Mouse (Mus musculus): ENCODE results near the gene Senp8. TPM values are rescaled to one million over a fixed set of nuclear protein-coding genes. Genes with fewer than 3 reads are reported as not detected.
"Not testable (repeated sequence)": the region's sequence is repeated elsewhere in the genome, so short reads cannot be mapped to it uniquely, and the experiment has no call there.

The Senp8 gene
- total RNA-seq (2014; rRNA removed) (2.4 and 8.2 TPM in 2 replicates), polyA plus RNA-seq (2015; fragmentation: Nextera tagmentation; extraction: Ambion mirVana) (4.3 and 5.6 TPM in 2 replicates)

DNA sequence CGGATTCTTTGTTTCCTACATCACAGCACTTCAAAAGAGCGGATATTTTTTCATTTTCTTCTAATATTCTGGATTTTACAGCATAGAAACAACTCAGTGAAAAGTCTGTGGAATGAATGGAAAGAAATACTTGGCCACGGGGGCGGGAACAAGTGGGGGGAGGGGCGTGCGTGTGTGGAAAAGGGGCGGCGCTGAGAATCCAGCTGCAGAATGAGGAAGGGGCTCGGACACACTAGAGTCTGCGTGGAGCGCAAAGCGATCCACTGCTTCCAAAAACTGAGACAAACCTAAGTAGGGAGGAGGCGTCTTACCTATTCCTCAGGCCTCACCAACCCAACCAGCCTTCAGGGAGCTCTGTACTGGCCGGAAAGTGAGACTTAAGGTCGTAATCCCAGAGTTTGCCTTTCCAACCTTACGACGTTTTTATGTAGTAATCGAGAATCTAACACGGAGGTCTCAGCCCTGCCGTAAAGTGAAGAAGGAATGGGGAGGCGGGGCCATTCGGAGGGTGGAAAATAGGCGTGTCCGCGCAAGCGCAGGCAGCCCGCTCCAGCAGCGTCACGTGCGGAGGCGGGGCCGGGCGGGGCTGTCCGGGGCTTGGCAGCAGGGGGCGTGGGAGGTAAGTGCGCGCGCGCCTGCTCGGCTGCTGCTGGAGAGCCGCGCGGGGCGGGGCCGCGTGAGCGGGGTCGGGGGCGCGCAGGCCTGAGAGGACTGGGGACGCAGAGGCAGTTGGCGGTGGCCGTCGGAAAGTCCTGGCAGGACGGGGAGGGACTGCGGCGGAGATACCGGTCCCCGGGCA, at the start of gene Senp8, which contains the start of gene Myo9a:
Senp8 (minus strand) TSS at position 444 of the 799 bp plus-strand sequence.
Myo9a (plus strand) TSS at position 630 of the 799 bp plus-strand sequence.
- Histone ChIP-seq H3K4me1 (ENCODE audit: insufficient read depth, low read length) (no peaks in the 10 kb centered on the region; the same call in 1 of the 2 replicates), H3K9me3 (ENCODE audit: low read length) (no peaks in the 10 kb centered on the region), H3K27me3 (ENCODE audit: insufficient read depth, low read length) (no peaks in the 10 kb centered on the region), H3K4me2 (ENCODE audit: low read depth, low read length) (peak within 1 kb of the TSS; percentile 70), H3K4me3 (ENCODE audit: low read length) (peak within 1 kb of the TSS; percentile 95), H3K27ac (peak within 1 kb of the TSS; percentile 92), H3K36me3 (ENCODE audit: insufficient read depth, low read length) (no peaks in the 10 kb centered on the region), H3K9ac (replicated peaks; ENCODE audit: low read length) (peak within 1 kb of the TSS; percentile 93)
- ATAC-seq (peak; percentile 96), DNase-seq (ENCODE audit: low spot score) (peak; percentile 99)
- 1% methylated on average over 57 of the region's 59 CpGs for WGBS
- no peak for TF ChIP-seq CTCF (IDR thresholded peaks at IDR 0.05; ENCODE audit: low read depth)

DNA sequence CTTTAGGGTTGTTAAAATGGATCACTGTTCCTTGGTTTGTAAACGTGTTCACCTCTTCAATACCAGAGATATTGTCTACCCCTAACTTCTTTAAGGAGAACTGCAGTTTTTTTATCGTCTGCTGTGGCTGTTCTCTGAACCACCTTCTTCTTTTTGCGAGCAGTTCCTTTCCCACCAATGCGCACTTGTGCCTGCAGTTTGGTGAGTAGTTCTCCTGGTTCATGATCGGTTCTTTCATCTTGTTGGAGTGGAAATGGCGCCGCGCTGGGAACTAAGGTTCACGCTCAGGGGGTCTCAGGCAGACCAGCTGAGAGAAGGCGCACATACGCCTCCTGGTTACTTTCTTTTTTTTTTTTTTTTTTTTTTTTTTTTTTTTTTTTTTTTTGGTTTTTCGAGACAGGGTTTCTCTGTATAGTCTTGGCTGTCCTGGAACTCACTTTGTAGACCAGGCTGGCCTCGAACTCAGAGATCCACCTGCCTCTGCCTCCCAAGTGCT, 16.5 kb upstream of the Senp8 start:
- H3K9ac ChIP-seq (replicated peaks; ENCODE audit: low read length); H3K27me3 ChIP-seq (ENCODE audit: insufficient read depth, low read length); DNase-seq (ENCODE audit: low spot score); ATAC-seq; H3K9me3 ChIP-seq (ENCODE audit: low read length); H3K36me3 ChIP-seq (ENCODE audit: insufficient read depth, low read length); H3K4me1 ChIP-seq (ENCODE audit: insufficient read depth, low read length); H3K27ac ChIP-seq; H3K4me2 ChIP-seq (ENCODE audit: low read depth, low read length); H3K4me3 ChIP-seq (ENCODE audit: low read length): not testable (repeated sequence)
- WGBS: 89% methylated on average over 11 of the region's 13 CpGs

DNA sequence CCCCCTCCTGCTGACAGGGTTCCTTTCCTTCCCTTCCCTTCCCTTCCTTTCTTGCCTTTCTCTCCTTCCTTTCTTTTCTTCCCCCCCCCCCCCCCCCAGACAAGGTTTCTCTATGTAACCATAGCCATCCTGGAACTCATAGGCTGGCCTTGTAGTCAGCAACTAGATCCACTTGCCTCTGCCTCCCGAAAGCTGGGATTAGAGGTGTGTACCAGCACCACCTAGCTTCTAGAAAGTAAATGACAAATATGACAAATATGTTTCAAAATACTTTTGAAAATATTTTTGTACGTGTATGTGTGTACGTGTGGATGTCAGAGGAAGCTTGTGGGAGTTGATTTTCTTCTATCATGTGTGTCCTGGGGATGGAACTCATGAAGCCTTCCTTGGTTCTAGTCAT, 10.0 kb upstream of the Senp8 start:
- no peak for DNase-seq (ENCODE audit: low spot score)
- H3K27me3 ChIP-seq (ENCODE audit: insufficient read depth, low read length): no peaks in the 10 kb centered on the region
- TF ChIP-seq CTCF (IDR thresholded peaks at IDR 0.05; ENCODE audit: low read depth): peak; percentile 23
- H3K9me3 ChIP-seq (ENCODE audit: low read length): no peaks in the 10 kb centered on the region
- no peak overlapping the region for H3K4me2 ChIP-seq (ENCODE audit: low read depth, low read length)
- no peak overlapping the region for H3K9ac ChIP-seq (replicated peaks; ENCODE audit: low read length)
- WGBS: 78% methylated on average over 3 of the region's 3 CpGs
- no peak overlapping the region for H3K27ac ChIP-seq
- H3K4me3 ChIP-seq (ENCODE audit: low read length): no peak overlapping the region
- no peak for ATAC-seq
- H3K36me3 ChIP-seq (ENCODE audit: insufficient read depth, low read length): no peaks in the 10 kb centered on the region
- H3K4me1 ChIP-seq (ENCODE audit: insufficient read depth, low read length): no peaks in the 10 kb centered on the region

DNA sequence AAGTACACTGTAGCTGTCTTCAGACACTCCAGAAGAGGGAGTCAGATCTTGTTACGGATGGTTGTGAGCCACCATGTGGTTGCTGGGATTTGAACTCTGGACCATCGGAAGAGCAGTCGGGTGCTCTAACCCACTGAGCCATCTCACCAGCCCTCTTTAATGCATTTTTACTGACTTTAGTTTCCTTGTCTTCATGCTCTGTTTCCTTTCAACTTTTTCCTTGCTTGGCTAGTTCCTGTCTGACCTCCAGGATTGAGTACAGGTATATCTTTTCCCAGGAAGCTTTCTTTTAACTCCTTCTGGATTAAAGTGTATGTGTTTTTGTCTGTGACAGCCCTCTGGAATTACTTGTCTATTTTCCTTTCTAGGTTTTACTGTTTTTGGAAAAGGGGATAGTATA, 6.5 kb upstream of the Senp8 start:
- H3K4me3 ChIP-seq (ENCODE audit: low read length); ATAC-seq; H3K4me2 ChIP-seq (ENCODE audit: low read depth, low read length); H3K9ac ChIP-seq (replicated peaks; ENCODE audit: low read length); H3K27ac ChIP-seq; DNase-seq (ENCODE audit: low spot score); H3K36me3 ChIP-seq (ENCODE audit: insufficient read depth, low read length); H3K27me3 ChIP-seq (ENCODE audit: insufficient read depth, low read length); H3K9me3 ChIP-seq (ENCODE audit: low read length); H3K4me1 ChIP-seq (ENCODE audit: insufficient read depth, low read length): not testable (repeated sequence)
- 94% methylated on average over 2 of the region's 3 CpGs for WGBS

DNA sequence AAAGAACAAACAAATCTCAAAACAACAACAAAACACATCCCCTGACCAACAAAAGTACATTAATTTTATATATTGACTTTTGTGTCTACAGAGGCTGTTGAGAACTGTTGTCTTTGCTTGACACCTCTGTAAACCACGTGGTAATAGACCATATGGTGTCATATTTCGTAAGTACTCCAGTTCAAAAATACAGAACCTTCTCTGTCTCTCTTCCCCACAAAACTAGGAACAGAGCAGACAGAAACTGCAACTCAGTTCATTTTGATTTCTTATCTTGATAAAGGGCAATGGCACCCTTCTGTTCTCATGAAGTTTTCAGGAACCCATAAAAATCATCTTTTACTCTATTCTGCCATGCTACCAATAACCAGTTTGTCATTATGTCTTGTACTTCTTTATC, 4.7 kb upstream of the Senp8 start:
- no peak overlapping the region for H3K4me3 ChIP-seq (ENCODE audit: low read length)
- no peaks in the 10 kb centered on the region for H3K36me3 ChIP-seq (ENCODE audit: insufficient read depth, low read length)
- DNase-seq (ENCODE audit: low spot score) (no peak), ATAC-seq (no peak)
- 69% methylated on average over 2 of the region's 2 CpGs for WGBS
- no peaks in the 10 kb centered on the region for H3K27me3 ChIP-seq (ENCODE audit: insufficient read depth, low read length)
- no peak overlapping the region for H3K4me2 ChIP-seq (ENCODE audit: low read depth, low read length)
- no peaks in the 10 kb centered on the region for H3K9me3 ChIP-seq (ENCODE audit: low read length)
- no peak overlapping the region for H3K27ac ChIP-seq
- no peaks in the 10 kb centered on the region for H3K4me1 ChIP-seq (ENCODE audit: insufficient read depth, low read length)
- no peak for TF ChIP-seq CTCF (IDR thresholded peaks at IDR 0.05; ENCODE audit: low read depth)
- no peak overlapping the region for H3K9ac ChIP-seq (replicated peaks; ENCODE audit: low read length)

DNA sequence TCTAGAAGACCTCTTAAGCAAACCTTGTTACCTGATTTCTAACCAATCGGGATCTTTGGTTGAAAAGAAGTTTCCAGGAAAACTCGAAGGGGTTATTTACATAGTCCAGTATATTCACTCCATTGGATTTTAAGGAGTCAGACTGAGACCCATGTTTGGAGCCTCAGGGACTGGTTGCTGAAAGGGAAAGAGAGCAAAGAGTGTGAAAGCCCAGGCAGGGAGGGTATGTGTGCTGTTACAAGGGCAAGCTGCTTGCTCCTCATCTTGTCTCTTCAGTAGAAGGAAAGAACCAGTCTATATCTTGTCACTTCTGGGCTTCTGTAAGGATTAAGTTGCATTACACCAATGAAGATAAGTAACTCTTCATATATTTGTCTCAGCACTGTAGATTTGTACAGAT, 1.5 kb upstream of the Senp8 start:
- no peak for TF ChIP-seq CTCF (IDR thresholded peaks at IDR 0.05; ENCODE audit: low read depth)
- peak; percentile 12 for DNase-seq (ENCODE audit: low spot score)
- no peak for ATAC-seq
- H3K36me3 ChIP-seq (ENCODE audit: insufficient read depth, low read length): no peaks in the 10 kb centered on the region
- no peaks in the 10 kb centered on the region for H3K27me3 ChIP-seq (ENCODE audit: insufficient read depth, low read length)
- no peaks in the 10 kb centered on the region; the same call in 1 of the 2 replicates for H3K4me1 ChIP-seq (ENCODE audit: insufficient read depth, low read length)
- H3K4me2 ChIP-seq (ENCODE audit: low read depth, low read length): peak overlapping the region; percentile 70
- WGBS: 1% methylated on average over 2 of the region's 2 CpGs
- H3K4me3 ChIP-seq (ENCODE audit: low read length): peak overlapping the region; percentile 95
- peak overlapping the region; percentile 92; the same call in 1 of the 2 replicates for H3K27ac ChIP-seq
- H3K9me3 ChIP-seq (ENCODE audit: low read length): no peaks in the 10 kb centered on the region
- H3K9ac ChIP-seq (replicated peaks; ENCODE audit: low read length): peak overlapping the region; percentile 93
